Mouse (Mus musculus): ENCODE measurements around the gene AY358078. TPM values are rescaled to one million over a fixed set of nuclear protein-coding genes. Genes with fewer than 3 reads are reported as not detected.

Gene AY358078
- polyA plus RNA-seq, 1 experiment from 2014 or later = not detected

Small RNA genes lying within 50 kb of the gene (microRNA-seq; reads per million reads assigned to microRNA genes)
- not detected for gene Gm27375

Other genes starting within 250 kb of the AY358078 start
- gene Gm5622, start 247.3 kb upstream of the AY358078 start, polyA plus RNA-seq (2015; fragmentation: Nextera tagmentation; extraction: Ambion mirVana) = not detected in 2 replicates
- not detected in 2 replicates for gene Gm17175, start 226.0 kb upstream of the AY358078 start, polyA plus RNA-seq (2015; fragmentation: Nextera tagmentation; extraction: Ambion mirVana)
- gene Gm17174, start 207.9 kb upstream of the AY358078 start, polyA plus RNA-seq (2015; fragmentation: Nextera tagmentation; extraction: Ambion mirVana) = not detected in 2 replicates
- not detected in 2 replicates for gene Gm17078, start 188.7 kb upstream of the AY358078 start, polyA plus RNA-seq (2015; fragmentation: Nextera tagmentation; extraction: Ambion mirVana)
- gene Gm4181, start 164.4 kb upstream of the AY358078 start, polyA plus RNA-seq (2015; fragmentation: Nextera tagmentation; extraction: Ambion mirVana) = not detected in 2 replicates
- not detected in 2 replicates for gene Gm17079, start 104.6 kb upstream of the AY358078 start, polyA plus RNA-seq (2015; fragmentation: Nextera tagmentation; extraction: Ambion mirVana)
- gene Gm5800, start 82.9 kb upstream of the AY358078 start, polyA plus RNA-seq (2015; fragmentation: Nextera tagmentation; extraction: Ambion mirVana) = not detected in 2 replicates
- gene Ang4, start 26.5 kb upstream of the AY358078 start, polyA plus RNA-seq (2015; fragmentation: Nextera tagmentation; extraction: Ambion mirVana) = not detected in 2 replicates
- not detected in 2 replicates for gene Ear6, start 53.7 kb downstream of the AY358078 start, polyA plus RNA-seq (2015; fragmentation: Nextera tagmentation; extraction: Ambion mirVana)
- gene Mettl17, start 84.8 kb downstream of the AY358078 start, polyA plus RNA-seq (2015; fragmentation: Nextera tagmentation; extraction: Ambion mirVana) = 38.3 and 40.5 TPM in 2 replicates
- 0.13 and 0.48 TPM in 2 replicates for gene Slc39a2, start 92.8 kb downstream of the AY358078 start, polyA plus RNA-seq (2015; fragmentation: Nextera tagmentation; extraction: Ambion mirVana)
- gene Ndrg2, start 114.1 kb downstream of the AY358078 start, polyA plus RNA-seq (2015; fragmentation: Nextera tagmentation; extraction: Ambion mirVana) = 223 and 248 TPM in 2 replicates
- not detected in 2 replicates for gene Tppp2, start 118.4 kb downstream of the AY358078 start, polyA plus RNA-seq (2015; fragmentation: Nextera tagmentation; extraction: Ambion mirVana)
- gene Rnase13, start 122.7 kb downstream of the AY358078 start, polyA plus RNA-seq (2015; fragmentation: Nextera tagmentation; extraction: Ambion mirVana) = not detected in 2 replicates
- 63.9 and 69.5 TPM in 2 replicates for gene Arhgef40, start 184.7 kb downstream of the AY358078 start, polyA plus RNA-seq (2015; fragmentation: Nextera tagmentation; extraction: Ambion mirVana)
- gene Tmem253, start 215.6 kb downstream of the AY358078 start, polyA plus RNA-seq (2015; fragmentation: Nextera tagmentation; extraction: Ambion mirVana) = 0.43 and 1.1 TPM in 2 replicates
- gene Zfp219, start 220.7 kb downstream of the AY358078 start, polyA plus RNA-seq (2015; fragmentation: Nextera tagmentation; extraction: Ambion mirVana) = 14.5 and 15.6 TPM in 2 replicates
- gene Olfr221, start 242.4 kb downstream of the AY358078 start, polyA plus RNA-seq (2015; fragmentation: Nextera tagmentation; extraction: Ambion mirVana) = not detected in 2 replicates